Mouse (Mus musculus): ENCODE measurements around the gene Atl3.

DNA sequence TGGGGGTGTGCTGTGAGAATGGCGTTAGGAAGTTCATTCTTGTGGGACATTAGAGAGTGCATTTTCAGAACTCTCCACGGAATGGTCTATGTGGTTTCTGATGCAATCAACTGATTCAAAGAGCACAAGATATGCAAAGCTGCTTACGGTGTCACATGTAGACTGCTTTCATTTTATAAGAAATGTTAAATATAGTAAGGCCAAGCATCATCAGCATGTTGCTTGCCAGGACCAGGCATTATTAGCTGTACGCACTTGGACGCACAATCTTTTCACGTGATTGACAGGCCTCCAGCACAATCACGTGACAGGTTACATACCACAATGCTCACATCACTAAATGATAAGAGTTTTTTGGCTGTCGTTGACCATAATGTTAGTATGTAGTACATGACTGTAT lies 6.2 kb upstream of the Atl3 start:
- no peak for TF ChIP-seq CTCF (IDR thresholded peaks at IDR 0.05; ENCODE audit: borderline replicate concordance, control insufficient read depth, extremely low read depth, insufficient read depth, low read length, poor library complexity)
- TF ChIP-seq POLR2A (IDR thresholded peaks at IDR 0.05; ENCODE audit: control insufficient read depth, extremely low read depth, insufficient read depth, low read length, poor library complexity), result no peak
